Mouse (Mus musculus) erythroblast, embryonic 14.5 days (primary cell): ENCODE results near the gene Tspo. TPM values are rescaled to one million over a fixed set of nuclear protein-coding genes. Genes with fewer than 3 reads are reported as not detected.

Source experiments
- H3K27me3 ChIP-seq: 2 replicates; pipeline ENCODE4 v1.6.1; 2012; ENCODE audit warnings: inconsistent platforms; ENCODE audit not compliant: control insufficient read depth
- H3K36me3 ChIP-seq: 2 replicates; pipeline ENCODE4 v1.6.1; 2012; ENCODE audit warnings: mild to moderate bottlenecking, inconsistent platforms; ENCODE audit not compliant: control insufficient read depth
- H3K4me1 ChIP-seq: 2 replicates; pipeline ENCODE4 v1.6.1; 2012; ENCODE audit warnings: inconsistent platforms; ENCODE audit not compliant: control insufficient read depth
- H3K4me3 ChIP-seq: replicated peaks from 2 replicates; pipeline ENCODE3; 2012; ENCODE audit warnings: moderate library complexity, mild to moderate bottlenecking, inconsistent platforms
- H3K9me3 ChIP-seq: 2 replicates; pipeline ENCODE4 v1.6.1; 2012; ENCODE audit warnings: low read length, inconsistent platforms, mixed read lengths; ENCODE audit not compliant: control insufficient read depth
- GATA1 ChIP-seq: IDR thresholded peaks from 2 replicates; pipeline ENCODE4 v1.6.1; 2012; ENCODE audit warnings: low read length, inconsistent platforms, mixed read lengths
- TAL1 ChIP-seq: IDR thresholded peaks from 3 replicates; pipeline ENCODE4 v1.6.1; 2012; ENCODE audit warnings: low read length, inconsistent platforms, mixed read lengths
- polyA plus RNA-seq: library from polyadenylated mRNA; stranded (reverse); fragments of >175 nt; gene quantifications from 2 replicates; pipeline ENCODE4 v1.2.3, GENCODE M21; 2012

The Tspo gene
- polyA plus RNA-seq, 1 experiment = 75.0 TPM

- H3K9me3 ChIP-seq = no peaks in the 10 kb centered on the region
- TF ChIP-seq TAL1 (no peak), GATA1 (no peak)
- H3K4me1 ChIP-seq = peaks cover 51% of the 10 kb centered on the region
- H3K27me3 ChIP-seq = no peaks in the 10 kb centered on the region
- H3K36me3 ChIP-seq = peaks cover 6% of the 10 kb centered on the region
- no peak overlapping the region for H3K4me3 ChIP-seq
Measured at GRCm38 (mm10) chr15:83560941-83561477, 2.4 kb upstream of the Tspo start.

DNA sequence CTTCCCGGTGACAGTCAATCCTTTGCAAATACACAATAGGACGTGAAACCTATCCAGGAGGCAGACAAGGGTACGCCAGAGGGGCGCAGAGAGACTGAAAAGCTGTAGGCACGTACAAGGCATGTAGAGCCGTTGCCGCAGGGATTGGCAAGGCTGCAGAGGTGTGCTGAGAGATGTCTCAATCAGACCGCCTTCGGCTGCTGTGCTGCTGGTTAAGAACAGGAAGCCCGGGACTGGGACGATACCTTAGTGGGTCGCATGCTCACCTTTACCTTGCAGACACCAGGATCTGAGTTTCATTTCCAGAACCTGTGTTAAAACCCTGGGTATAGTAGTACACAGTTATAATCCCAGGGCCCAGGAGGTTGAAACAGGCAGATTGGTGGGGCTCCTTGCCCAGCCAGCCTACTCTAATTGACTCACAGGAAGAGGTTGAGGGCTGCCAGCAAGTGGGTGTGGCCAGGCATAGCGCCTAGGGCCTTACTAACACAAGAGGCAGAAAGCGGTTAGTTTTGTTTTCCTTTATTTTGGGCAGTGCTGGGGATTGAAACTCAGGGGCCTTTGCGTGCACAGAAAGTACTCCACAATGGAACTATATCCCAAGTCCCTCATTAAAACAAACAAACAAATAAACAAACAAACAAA lies 644 bp upstream of the Tspo start:
- no peaks in the 10 kb centered on the region for H3K27me3 ChIP-seq
- H3K9me3 ChIP-seq = no peaks in the 10 kb centered on the region
- peaks cover 21% of the 10 kb centered on the region for H3K36me3 ChIP-seq
- peaks cover 60% of the 10 kb centered on the region for H3K4me1 ChIP-seq
- H3K4me3 ChIP-seq = peak overlapping the region; percentile 65
- TF ChIP-seq GATA1 (no peak), TAL1 (no peak)

DNA sequence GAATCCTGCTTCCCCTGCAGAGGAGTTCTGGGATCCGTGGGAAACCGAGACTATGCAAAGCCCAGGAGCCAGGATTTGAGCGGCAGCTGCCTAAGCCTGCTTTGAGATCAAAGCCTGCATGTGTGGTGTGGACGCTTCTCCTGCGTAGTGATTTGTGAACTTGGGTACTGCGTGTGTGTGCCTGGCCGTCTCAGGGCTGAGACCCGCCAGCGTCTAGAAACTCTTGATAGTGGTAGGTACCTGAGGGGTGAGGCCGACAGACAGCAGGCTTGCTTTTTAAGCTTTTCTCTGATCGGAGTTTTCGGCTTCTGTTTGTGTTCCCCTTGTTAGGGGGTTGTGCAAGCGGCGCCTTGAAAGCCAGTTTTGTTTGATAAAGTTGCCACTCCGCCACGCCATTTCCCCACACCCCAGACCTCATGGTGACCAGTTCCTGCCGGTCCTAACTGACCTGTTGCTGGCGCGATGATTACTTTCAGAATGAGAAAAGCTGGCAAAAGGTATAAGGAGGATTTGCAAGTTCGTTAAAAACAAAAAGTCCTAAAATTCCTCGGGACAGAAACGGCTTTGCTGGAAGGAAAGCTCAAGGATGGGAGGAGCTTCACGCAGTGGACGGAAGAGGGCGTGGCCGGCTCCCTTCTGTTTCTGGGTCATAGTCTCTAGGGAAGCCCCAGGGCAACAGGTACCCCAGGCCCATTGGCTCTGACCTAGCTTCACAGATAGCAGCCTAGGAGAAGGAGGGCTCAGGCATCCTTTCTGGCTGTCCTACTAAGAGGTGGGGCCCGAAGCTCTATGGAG lies 662 bp downstream of the Tspo start:
- H3K36me3 ChIP-seq = peaks cover 32% of the 10 kb centered on the region
- peak overlapping the region; percentile 65 for H3K4me3 ChIP-seq
- H3K9me3 ChIP-seq = no peaks in the 10 kb centered on the region
- peaks cover 73% of the 10 kb centered on the region for H3K4me1 ChIP-seq
- TF ChIP-seq TAL1 (no peak), GATA1 (no peak)
- H3K27me3 ChIP-seq = no peaks in the 10 kb centered on the region

DNA sequence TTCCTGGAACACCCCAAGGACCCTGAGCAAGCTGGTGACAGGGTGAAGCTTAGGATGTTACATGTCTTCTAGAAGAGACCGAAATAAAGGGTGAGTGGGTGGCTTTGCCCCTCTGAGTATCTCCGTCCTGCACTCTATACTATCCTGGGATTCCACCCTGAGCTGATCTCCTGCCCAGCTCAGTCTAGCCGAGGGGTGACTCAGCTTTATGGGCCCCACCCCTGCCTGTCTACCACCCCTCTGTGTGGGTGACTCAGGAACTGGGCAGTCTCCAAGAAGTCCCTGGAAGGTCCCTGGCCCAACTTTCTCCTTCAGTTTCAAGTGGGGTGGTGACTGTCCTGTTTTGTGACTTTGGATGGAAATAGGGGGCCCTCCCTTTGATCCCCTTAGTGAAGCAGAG lies 2.0 kb downstream of the Tspo start:
- Histone ChIP-seq H3K4me3 (peak overlapping the region; percentile 65), H3K4me1 (peaks cover 84% of the 10 kb centered on the region)
- TF ChIP-seq TAL1 = no peak
- no peak for TF ChIP-seq GATA1

DNA sequence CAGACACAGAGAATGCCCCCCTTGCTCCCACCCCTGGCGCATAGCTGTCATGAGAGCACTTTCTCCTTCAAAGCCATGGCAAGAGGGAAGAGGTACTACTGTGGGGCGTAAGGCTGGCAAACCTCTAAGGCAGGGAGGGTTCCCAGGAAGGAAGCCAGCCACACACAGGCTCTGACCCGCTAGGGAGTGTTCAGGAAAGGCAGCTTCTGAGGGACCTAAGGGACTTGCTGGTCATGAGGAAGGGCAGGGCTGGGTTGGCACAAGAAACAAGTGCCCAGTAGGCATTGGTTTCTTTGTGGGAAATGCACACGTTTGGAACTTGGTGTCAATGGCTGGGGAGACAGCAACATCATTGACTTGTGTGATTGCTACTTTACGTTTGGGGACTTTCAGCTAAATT lies 2.6 kb downstream of the Tspo start:
- Histone ChIP-seq H3K4me3 (peak overlapping the region; percentile 65), H3K9me3 (no peaks in the 10 kb centered on the region), H3K27me3 (no peaks in the 10 kb centered on the region), H3K4me1 (peaks cover 86% of the 10 kb centered on the region), H3K36me3 (peaks cover 47% of the 10 kb centered on the region)
- no peak for TF ChIP-seq TAL1
- no peak for TF ChIP-seq GATA1

More for the DNA sequence above, 2.0 kb downstream of the Tspo start:
- Histone ChIP-seq H3K9me3 (no peaks in the 10 kb centered on the region), H3K36me3 (peaks cover 41% of the 10 kb centered on the region), H3K27me3 (no peaks in the 10 kb centered on the region)

DNA sequence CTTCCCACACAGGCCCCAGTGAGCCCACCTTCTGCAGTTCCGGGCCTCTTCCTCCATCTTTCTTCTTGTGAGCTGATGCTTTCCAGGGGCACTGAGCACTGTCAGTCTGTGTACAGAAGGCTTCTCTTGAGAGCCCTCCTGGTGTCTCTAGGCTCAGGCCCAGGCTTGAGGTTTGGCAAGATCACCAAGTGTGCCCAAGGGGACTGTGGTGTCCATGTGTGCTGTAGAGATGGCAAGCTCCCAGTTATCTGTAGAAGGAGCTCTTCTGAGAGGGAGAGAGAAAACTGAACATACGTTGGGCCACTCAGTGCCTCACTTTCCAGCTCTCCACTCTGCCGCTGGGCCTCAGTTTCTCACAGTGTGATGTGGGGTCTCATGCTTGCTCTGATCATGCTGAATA lies 4.3 kb downstream of the Tspo start:
- no peak for TF ChIP-seq TAL1
- TF ChIP-seq GATA1 = no peak
- Histone ChIP-seq H3K9me3 (no peaks in the 10 kb centered on the region), H3K4me1 (peaks cover 82% of the 10 kb centered on the region), H3K27me3 (no peaks in the 10 kb centered on the region), H3K4me3 (no peak overlapping the region), H3K36me3 (peaks cover 63% of the 10 kb centered on the region)

GRCm38 (mm10) chr15:83568544-83568943 lies 5.2 kb downstream of the Tspo start:
- no peaks in the 10 kb centered on the region for H3K9me3 ChIP-seq
- peaks cover 74% of the 10 kb centered on the region for H3K4me1 ChIP-seq
- no peaks in the 10 kb centered on the region for H3K27me3 ChIP-seq
- peaks cover 68% of the 10 kb centered on the region for H3K36me3 ChIP-seq
- TF ChIP-seq GATA1 (no peak), TAL1 (no peak)
- no peak overlapping the region for H3K4me3 ChIP-seq

DNA sequence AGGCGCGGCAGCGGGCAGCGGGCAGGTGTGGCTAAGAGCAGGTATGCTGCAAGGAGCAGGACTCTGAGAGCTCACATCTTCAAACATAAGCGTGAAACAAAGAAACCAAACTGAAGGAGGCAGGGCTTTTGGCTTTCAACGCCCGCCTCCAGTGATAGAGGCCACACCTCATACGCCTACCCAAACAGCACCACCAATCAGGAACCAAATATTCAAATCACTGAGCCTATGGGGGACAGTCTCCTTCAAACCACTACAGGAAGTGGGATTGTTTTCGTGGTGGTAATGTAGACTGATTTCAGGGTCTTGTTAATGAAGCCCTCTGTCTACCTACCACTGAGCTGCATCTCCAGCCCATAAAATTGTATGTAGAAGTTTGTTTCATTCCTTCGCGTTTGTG lies 6.3 kb downstream of the Tspo start:
- no peaks in the 10 kb centered on the region for H3K9me3 ChIP-seq
- H3K4me1 ChIP-seq = peaks cover 69% of the 10 kb centered on the region
- H3K4me3 ChIP-seq = no peak overlapping the region
- TF ChIP-seq TAL1 (no peak), GATA1 (no peak)
- H3K27me3 ChIP-seq = no peaks in the 10 kb centered on the region
- H3K36me3 ChIP-seq = peaks cover 80% of the 10 kb centered on the region

GRCm38 (mm10) chr15:83570641-83571040 lies 7.2 kb downstream of the Tspo start:
- no peak overlapping the region for H3K4me3 ChIP-seq
- peaks cover 60% of the 10 kb centered on the region for H3K4me1 ChIP-seq
- no peaks in the 10 kb centered on the region for H3K9me3 ChIP-seq
- no peaks in the 10 kb centered on the region for H3K27me3 ChIP-seq
- TF ChIP-seq GATA1 = no peak
- no peak for TF ChIP-seq TAL1
- H3K36me3 ChIP-seq = peaks cover 87% of the 10 kb centered on the region
